Mouse (Mus musculus) fibroblast of lung, adult 2 months (primary cell): ENCODE measurements at regions not wholly inside any gene's neighbourhood (a gene's known extent, or its start where the extent isn't known, plus 50 kb on each side); places are given as distances from the start of the nearest gene placed in this dataset.
A peak's percentile ranks its signal among the peaks of the same experiment; 100 is the strongest.

Experiments
- DNase-seq: peaks from one replicate; pipeline ENCODE4 v3.0.0-alpha.2; 2011; ENCODE audit warnings: low read depth

- no peak for DNase-seq
These were observed 84.9 kb upstream of the Phlpp1 start for GRCm38 (mm10) chr1:106086687-106087086.

GRCm38 (mm10) chr1:106092909-106093557 is 78.5 kb upstream of the Phlpp1 start:
- DNase-seq, result no peak

- DNase-seq, result no peak
These were observed 77.7 kb upstream of the Phlpp1 start for GRCm38 (mm10) chr1:106093813-106094212.

GRCm38 (mm10) chr1:106096324-106096723 is 75.2 kb upstream of the Phlpp1 start:
- DNase-seq, result no peak

- no peak for DNase-seq
These were observed 74.4 kb upstream of the Phlpp1 start for GRCm38 (mm10) chr1:106097177-106097576.

- DNase-seq, result no peak
These were observed 70.9 kb upstream of the Phlpp1 start for GRCm38 (mm10) chr1:106100611-106101010.

GRCm38 (mm10) chr1:106102537-106102936 is 69.0 kb upstream of the Phlpp1 start:
- DNase-seq, result no peak

GRCm38 (mm10) chr1:106109081-106109480 is 62.5 kb upstream of the Phlpp1 start:
- peak; percentile 37 for DNase-seq
